Mouse (Mus musculus): ENCODE results near the gene P4htm.

- no peak for TF ChIP-seq CTCF (IDR thresholded peaks at IDR 0.05)
- TF ChIP-seq EP300 (IDR thresholded peaks at IDR 0.05) = no peak
These were observed 31.3 kb downstream of the P4htm start for GRCm38 (mm10) chr9:108565881-108566814.
